Mouse (Mus musculus): ENCODE results near the gene Pdzd2.

DNA sequence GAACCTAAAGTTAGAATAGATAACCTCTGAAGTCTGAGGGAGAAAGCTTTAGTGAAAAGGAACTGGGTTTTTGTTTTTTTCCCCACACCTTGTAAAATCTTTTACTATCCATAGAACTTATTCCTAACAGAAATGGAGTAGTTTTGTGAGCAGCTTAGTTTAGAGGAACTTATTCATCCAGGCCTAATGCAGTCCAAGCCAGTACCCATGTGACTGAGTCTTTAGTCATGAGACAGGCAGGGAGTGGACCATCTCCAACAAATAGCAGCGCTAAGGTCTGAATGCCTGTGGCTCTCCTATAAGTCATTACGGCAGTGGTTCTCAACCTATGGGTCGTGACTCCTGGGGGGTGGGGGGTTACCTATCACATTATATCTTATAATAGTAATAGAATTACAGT lies 22.3 kb downstream of the Pdzd2 start:
- TF ChIP-seq CTCF (IDR thresholded peaks at IDR 0.05; ENCODE audit: insufficient read depth, low read length) (no peak), POLR2A (IDR thresholded peaks at IDR 0.05; ENCODE audit: borderline replicate concordance, extremely low read depth, low read depth, low read length) (no peak)

Data from lung, adult 2 months (tissue).